Mouse (Mus musculus) cerebellum, adult 2 months (tissue): ENCODE measurements around the gene Gpr31b.
"Not testable (repeated sequence)": the region's sequence is repeated elsewhere in the genome, so short reads cannot be mapped to it uniquely, and the experiment has no call there.

Source experiments
- CTCF ChIP-seq: fragments of 200-500 bp; IDR thresholded peaks from 2 replicates; pipeline ENCODE4 v1.5.1; 2011; ENCODE audit warnings: low read depth, mild to moderate bottlenecking, control low read depth, low read length, moderate library complexity, borderline replicate concordance; ENCODE audit not compliant: insufficient read depth
- POLR2A ChIP-seq: fragments of 200-500 bp; IDR thresholded peaks from 2 replicates; pipeline ENCODE4 v1.6.1; 2011; ENCODE audit warnings: low read length, control low read depth, borderline replicate concordance; ENCODE audit not compliant: insufficient read depth

DNA sequence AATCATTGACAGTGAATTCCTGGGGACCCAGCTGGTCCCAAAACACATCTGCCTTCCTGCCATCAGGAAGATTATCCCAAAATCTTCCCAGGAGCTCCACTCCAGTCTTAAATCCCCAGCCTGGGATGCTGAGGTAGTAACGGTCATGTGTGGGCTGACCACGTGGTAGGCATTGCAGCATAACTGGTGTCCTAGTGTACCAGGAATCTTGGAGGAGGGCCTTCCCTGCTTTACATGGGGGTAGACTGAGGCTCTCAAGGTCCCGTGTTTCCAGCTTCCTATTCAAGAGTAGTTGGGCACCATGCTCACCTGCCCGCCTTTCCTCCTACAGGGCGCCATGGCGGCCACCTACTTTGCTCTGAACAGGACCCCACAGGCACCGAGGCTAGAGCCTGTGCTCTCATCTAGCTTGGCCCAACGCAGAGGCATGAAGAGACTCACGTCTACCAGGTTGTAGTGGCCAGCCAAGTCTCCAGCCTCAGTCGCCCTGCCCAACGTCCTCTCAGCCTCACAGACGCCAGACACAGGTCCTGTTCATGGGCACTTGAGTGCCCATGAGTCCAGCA is 15.4 kb downstream of the Gpr31b start:
- TF ChIP-seq CTCF, POLR2A: not testable (repeated sequence)
